Mouse (Mus musculus) kidney, postnatal 4 days (tissue): Measurements from ENCODE around the gene Dnaaf1.

ENCODE experiments used
- DNase-seq, 2 experiments: peaks; one replicate each; pipeline ENCODE4 v3.0.0; 2021; ENCODE audit warnings: mixed read lengths in 2 of 2

Dnaaf1 gene

GRCm38 (mm10) chr8:119624916-119625315, 49.9 kb downstream of the Dnaaf1 start:
- DNase-seq: no peak

- DNase-seq: no peak
Measured at GRCm38 (mm10) chr8:119625788-119626187, 50.8 kb downstream of the Dnaaf1 start.

- no peak for DNase-seq
Measured at GRCm38 (mm10) chr8:119627199-119627598, 52.2 kb downstream of the Dnaaf1 start.

- no peak for DNase-seq
Measured at GRCm38 (mm10) chr8:119627613-119628359, 52.8 kb downstream of the Dnaaf1 start.

- no peak for DNase-seq
Measured at GRCm38 (mm10) chr8:119630841-119631240, 55.8 kb downstream of the Dnaaf1 start.

- DNase-seq: no peak
Measured at GRCm38 (mm10) chr8:119632246-119632645, 57.2 kb downstream of the Dnaaf1 start.

- no peak for DNase-seq
Measured at GRCm38 (mm10) chr8:119632909-119633308, 57.9 kb downstream of the Dnaaf1 start.

- DNase-seq: peak; percentile 40 to 55
Measured at GRCm38 (mm10) chr8:119634616-119635336, 59.7 kb downstream of the Dnaaf1 start.

GRCm38 (mm10) chr8:119635378-119635777, 60.3 kb downstream of the Dnaaf1 start, which contains the start of gene Kcng4:
Gene Kcng4, minus strand, starts transcription at chr8:119635680.
- DNase-seq: peak; percentile 51 to 64

GRCm38 (mm10) chr8:119635958-119636357, 60.9 kb downstream of the Dnaaf1 start:
- DNase-seq: no peak

GRCm38 (mm10) chr8:119636766-119637165, 61.7 kb downstream of the Dnaaf1 start:
- DNase-seq: no peak

- DNase-seq: no peak
Measured at GRCm38 (mm10) chr8:119637381-119637780, 62.3 kb downstream of the Dnaaf1 start.

- DNase-seq: no peak
Measured at GRCm38 (mm10) chr8:119638261-119638660, 63.2 kb downstream of the Dnaaf1 start.

- no peak for DNase-seq
Measured at GRCm38 (mm10) chr8:119639798-119640197, 64.8 kb downstream of the Dnaaf1 start.

- no peak for DNase-seq
Measured at GRCm38 (mm10) chr8:119641058-119641457, 66.0 kb downstream of the Dnaaf1 start.

- DNase-seq: no peak
Measured at GRCm38 (mm10) chr8:119642960-119643359, 67.9 kb downstream of the Dnaaf1 start.

GRCm38 (mm10) chr8:119644429-119644960, 69.5 kb downstream of the Dnaaf1 start:
- DNase-seq: peak in 1 of 2 experiments; percentile 48

- DNase-seq: no peak
Measured at GRCm38 (mm10) chr8:119644981-119645597, 70.1 kb downstream of the Dnaaf1 start.

- no peak for DNase-seq
Measured at GRCm38 (mm10) chr8:119646197-119646596, 71.2 kb downstream of the Dnaaf1 start.

GRCm38 (mm10) chr8:119646846-119647245, 71.8 kb downstream of the Dnaaf1 start:
- DNase-seq: no peak
